Mouse (Mus musculus): ENCODE measurements around the gene Itfg2.

Gene Itfg2

GRCm38 (mm10) chr6:128435474-128435873 lies 10.7 kb upstream of the Itfg2 start:
- DNase-seq (ENCODE audit: low spot score): peak; percentile 82

- no peak for DNase-seq (ENCODE audit: low spot score)
These were observed 8.8 kb upstream of the Itfg2 start for GRCm38 (mm10) chr6:128433566-128433965.

- DNase-seq (ENCODE audit: low spot score): no peak
These were observed 7.7 kb upstream of the Itfg2 start for GRCm38 (mm10) chr6:128432356-128432915.

GRCm38 (mm10) chr6:128429826-128430225 lies 5.1 kb upstream of the Itfg2 start:
- DNase-seq (ENCODE audit: low spot score): no peak

- no peak for DNase-seq (ENCODE audit: low spot score)
These were observed 4.6 kb upstream of the Itfg2 start for GRCm38 (mm10) chr6:128429300-128429699.

GRCm38 (mm10) chr6:128427571-128427970 lies 2.8 kb upstream of the Itfg2 start:
- DNase-seq (ENCODE audit: low spot score): no peak

- DNase-seq (ENCODE audit: low spot score): no peak
These were observed 315 bp upstream of the Itfg2 start for GRCm38 (mm10) chr6:128425046-128425445.

GRCm38 (mm10) chr6:128423496-128424268 lies 1.0 kb downstream of the Itfg2 start:
- no peak for DNase-seq (ENCODE audit: low spot score)

GRCm38 (mm10) chr6:128421480-128421879 lies 3.3 kb downstream of the Itfg2 start:
- DNase-seq (ENCODE audit: low spot score): no peak

GRCm38 (mm10) chr6:128421036-128421435 lies 3.7 kb downstream of the Itfg2 start:
- DNase-seq (ENCODE audit: low spot score): no peak

GRCm38 (mm10) chr6:128418076-128418475 lies 6.7 kb downstream of the Itfg2 start:
- no peak for DNase-seq (ENCODE audit: low spot score)

GRCm38 (mm10) chr6:128416169-128416568 lies 8.6 kb downstream of the Itfg2 start:
- no peak for DNase-seq (ENCODE audit: low spot score)

- DNase-seq (ENCODE audit: low spot score): no peak
These were observed 13.6 kb downstream of the Itfg2 start for GRCm38 (mm10) chr6:128411115-128411514.

- DNase-seq (ENCODE audit: low spot score): no peak
These were observed 14.4 kb downstream of the Itfg2 start for GRCm38 (mm10) chr6:128410305-128410704.

GRCm38 (mm10) chr6:128408544-128409125 lies 16.1 kb downstream of the Itfg2 start:
- DNase-seq (ENCODE audit: low spot score): no peak

- DNase-seq (ENCODE audit: low spot score): no peak
These were observed 20.0 kb downstream of the Itfg2 start for GRCm38 (mm10) chr6:128404708-128405107.

- DNase-seq (ENCODE audit: low spot score): peak; percentile 51
These were observed 25.1 kb downstream of the Itfg2 start for GRCm38 (mm10) chr6:128399421-128400185.

GRCm38 (mm10) chr6:128398996-128399395 lies 25.7 kb downstream of the Itfg2 start, which contains the start of gene Nrip2:
Nrip2 (plus strand) TSS chr6:128399296.
- DNase-seq (ENCODE audit: low spot score): no peak

GRCm38 (mm10) chr6:128397574-128398261 lies 27.0 kb downstream of the Itfg2 start:
- no peak for DNase-seq (ENCODE audit: low spot score)

- no peak for DNase-seq (ENCODE audit: low spot score)
These were observed 34.0 kb downstream of the Itfg2 start for GRCm38 (mm10) chr6:128390683-128391082.

- no peak for DNase-seq (ENCODE audit: low spot score)
These were observed 35.5 kb downstream of the Itfg2 start for GRCm38 (mm10) chr6:128389185-128389584.

GRCm38 (mm10) chr6:128385026-128385425 lies 39.7 kb downstream of the Itfg2 start:
- no peak for DNase-seq (ENCODE audit: low spot score)
